Mouse (Mus musculus): ENCODE results near the gene Apbb2.

- TF ChIP-seq GATA1 (IDR thresholded peaks at IDR 0.05; ENCODE audit: borderline replicate concordance, low read length) (no peak), FLI1 (IDR thresholded peaks at IDR 0.05; ENCODE audit: low read length) (no peak)
Observed at GRCm38 (mm10) chr5:66421954-66422353, 196.6 kb downstream of the Apbb2 start.
